ENCODE assay signal across 10 mouse cellular contexts in the genomic region with DNA sequence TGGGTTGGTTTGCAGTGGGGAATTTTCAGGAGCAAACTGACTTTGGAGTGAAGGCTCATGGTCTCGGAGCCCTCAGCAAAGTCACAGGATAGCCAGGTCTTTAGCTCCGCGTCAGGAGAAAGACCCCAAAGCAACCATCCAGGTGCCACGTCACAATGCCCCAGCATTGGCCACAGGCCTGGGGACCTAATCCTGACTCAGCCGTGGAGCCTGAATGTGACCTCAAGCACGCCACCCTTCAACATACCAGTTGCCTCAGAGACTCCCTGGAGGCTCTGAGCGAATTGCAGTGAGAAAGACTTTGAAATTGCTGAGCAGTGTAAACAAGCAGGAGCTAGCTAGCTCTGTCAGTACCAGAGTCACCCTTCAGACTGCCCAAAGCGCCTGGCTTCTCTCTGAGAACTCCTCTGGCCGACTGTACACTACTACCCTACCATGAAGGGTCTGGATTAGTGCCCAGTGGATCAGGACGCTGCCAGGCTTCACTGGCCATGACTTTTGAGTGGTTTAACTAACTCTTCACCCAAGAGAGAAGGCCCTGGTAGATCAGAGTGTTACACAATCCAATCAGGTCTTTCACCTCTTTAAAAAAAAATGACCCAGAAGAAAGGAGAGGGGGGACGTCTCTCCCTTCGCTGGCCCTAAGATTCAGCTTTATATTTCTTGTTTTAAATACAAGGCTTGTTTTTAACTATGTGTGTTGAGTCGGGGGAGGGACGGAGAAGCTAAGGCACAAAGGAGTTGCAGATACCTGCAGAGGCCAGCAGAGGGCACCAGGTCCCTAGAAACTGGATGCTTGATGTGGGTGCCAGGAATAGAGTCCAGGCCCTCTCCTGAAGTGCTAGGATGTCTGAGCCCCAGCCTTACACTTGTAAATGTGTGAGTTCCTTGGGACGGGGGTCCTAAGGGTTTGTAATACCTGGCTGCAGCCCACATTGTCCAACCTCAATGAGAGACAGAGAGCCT. TPM values are rescaled to one million over a fixed set of nuclear protein-coding genes. Genes with fewer than 3 reads are reported as not detected.
A peak's percentile ranks its signal among the peaks of the same experiment; 100 is the strongest.
DNase-seq lines count a peak whose midpoint lies in the region; ATAC-seq and TF ChIP-seq lines count a peak whose summit lies in the region.
"Had no signal": no experiment of that assay in that cellular context is flagged by ENCODE, and none has a peak within 500 bp of the region (broad histone marks: within the 10 kb centered on the region; RNA-seq: fewer than 3 reads in every experiment).

No protein-coding gene starts in this region.

- H3K4me1 ChIP-seq in heart, adult 2 months (ENCODE audit: control insufficient read depth, insufficient read depth, low read length) = no peaks in the 10 kb centered on the region
- H3K4me1 ChIP-seq in embryonic facial prominence, embryonic 15.5 days = peaks cover 9% of the 10 kb centered on the region; the same call in 1 of the 2 replicates
- H3K4me1 ChIP-seq: embryonic facial prominence, embryonic 12.5 days had no signal

- H3K4me2 ChIP-seq in embryonic facial prominence, embryonic 15.5 days (replicated peaks) = no peak overlapping the region
- H3K4me2 ChIP-seq: embryonic facial prominence, embryonic 12.5 days had no signal

- no peak for TF ChIP-seq POLR2A in heart, adult 2 months (IDR thresholded peaks at IDR 0.05; ENCODE audit: insufficient read depth, low read depth, low read length)

- TF ChIP-seq CTCF in heart, adult 2 months (IDR thresholded peaks at IDR 0.05) = peak; percentile 82

- 57% methylated on average over 15 of the region's 15 CpGs for WGBS in heart, adult 2 months
- WGBS in embryonic facial prominence, embryonic 15.5 days = 49% methylated on average over 15 of the region's 15 CpGs

- no peak for ATAC-seq in embryonic facial prominence, embryonic 15.5 days (ENCODE audit: insufficient number of reproducible peaks, low FRiP score, low TSS enrichment, low read depth)

- no peak overlapping the region for H3K4me3 ChIP-seq in heart, adult 2 months
- H3K4me3 ChIP-seq in embryonic facial prominence, embryonic 15.5 days (replicated peaks) = no peak overlapping the region
- H3K4me3 ChIP-seq: embryonic facial prominence, embryonic 12.5 days had no signal

- H3K36me3 ChIP-seq in heart, adult 2 months (ENCODE audit: control insufficient read depth, insufficient read depth, low read length) = no peaks in the 10 kb centered on the region
- H3K36me3 ChIP-seq in embryonic facial prominence, embryonic 15.5 days = no peaks in the 10 kb centered on the region
- H3K36me3 ChIP-seq: embryonic facial prominence, embryonic 12.5 days had no signal

- intact Hi-C loops in heart, adult 2 months (cut with DNase I) = loop anchor here (1.0 to 5.0 kb wide), 3 partner anchors 56 to 151 kb away; partner anchors contain the start of gene Grhl3
- intact Hi-C loops in heart, postnatal 25 days (cut with DNase I) = loop anchor here (1.0 to 5.0 kb wide), 2 partner anchors 56 to 151 kb away; partner anchors contain the start of gene Grhl3

- no peaks in the 10 kb centered on the region for H3K79me2 ChIP-seq in heart, adult 2 months (replicated peaks; ENCODE audit: control insufficient read depth, insufficient read depth, low read length)

- TF ChIP-seq EP300 in heart, adult 2 months (IDR thresholded peaks at IDR 0.05; ENCODE audit: insufficient read depth, low read depth, low read length) = peak; percentile 87

- DNase-seq in heart, adult 2 months = peak; percentile 49 to 72
- no peak for DNase-seq in heart, postnatal 25 days (ENCODE audit: low spot score)
- DNase-seq in B cell, adult 2 months = peak; percentile 77 to 80
- peak; percentile 57 for DNase-seq in adrenal gland, adult 8-10 months
- peak; percentile 75 for DNase-seq in kidney, postnatal 14 days
- DNase-seq in mesoderm, embryonic 11.5 days (ENCODE audit: low read depth, low spot score) = peak; percentile 67
- peak; percentile 67 for DNase-seq in thymus, postnatal 14 days

- H3K9me3 ChIP-seq in embryonic facial prominence, embryonic 15.5 days (replicated peaks) = no peaks in the 10 kb centered on the region
- H3K9me3 ChIP-seq: embryonic facial prominence, embryonic 12.5 days had no signal

- no peak overlapping the region for H3K9ac ChIP-seq in heart, adult 2 months (ENCODE audit: low read depth, low read length)
- no peak overlapping the region for H3K9ac ChIP-seq in embryonic facial prominence, embryonic 15.5 days
- H3K9ac ChIP-seq: embryonic facial prominence, embryonic 12.5 days had no signal

- H3K27me3 ChIP-seq in heart, adult 2 months (ENCODE audit: control insufficient read depth, insufficient read depth, low read length) = no peaks in the 10 kb centered on the region; the same call in 1 of the 2 replicates
- H3K27me3 ChIP-seq in embryonic facial prominence, embryonic 15.5 days = no peaks in the 10 kb centered on the region
- H3K27me3 ChIP-seq: embryonic facial prominence, embryonic 12.5 days had no signal

- no peak overlapping the region for H3K27ac ChIP-seq in heart, adult 2 months
- H3K27ac ChIP-seq in embryonic facial prominence, embryonic 15.5 days (replicated peaks) = 0 out of 2 replicates have a peak overlapping the region, but pooled peaks have one; percentile 12
- H3K27ac ChIP-seq: embryonic facial prominence, embryonic 12.5 days; macrophage had no signal

RNA-seq across cellular contexts. Expression of gene Nipal3, which starts 21.8 kb away (rescaled TPM):
- total RNA-seq in heart, adult 2 months (2021) = 10 to 100 TPM; 35.0 to 41.5 TPM
- 27.0 and 39.4 TPM in 2 replicates for polyA plus RNA-seq in heart, adult 2 months (2012; rRNA removed)
- total RNA-seq in heart, postnatal 25 days (2021) = 10 to 100 TPM; 36.4 to 44.5 TPM
- 10 to 100 TPM; 22.1 to 31.0 (median 26.2) TPM for total RNA-seq in adrenal gland, adult 8-10 months (2022)
- 2.5 and 2.9 TPM in 2 replicates for polyA plus RNA-seq in embryonic facial prominence, embryonic 15.5 days (2015; fragmentation: Nextera tagmentation; extraction: Ambion mirVana)

RNA-seq across cellular contexts. Expression of gene Stpg1, which starts 22.0 kb away (rescaled TPM):
- not detected for total RNA-seq in heart, adult 2 months (2021)
- polyA plus RNA-seq in heart, adult 2 months (2012; rRNA removed) = 0.12 and 0.25 TPM in 2 replicates
- not detected for total RNA-seq in heart, postnatal 25 days (2021)
- 1 to 10 TPM in 2 of 4 experiments, under 1 TPM in 2; 0.84 to 1.8 (median 1.1) TPM for total RNA-seq in adrenal gland, adult 8-10 months (2022)
- 0.87 and 1.9 TPM in 2 replicates for polyA plus RNA-seq in embryonic facial prominence, embryonic 15.5 days (2015; fragmentation: Nextera tagmentation; extraction: Ambion mirVana)

RNA-seq across cellular contexts. Expression of gene Grhl3, which starts 56.8 kb away (rescaled TPM):
- total RNA-seq in heart, adult 2 months (2021) = under 1 TPM; 0.08 to 0.14 TPM
- polyA plus RNA-seq in heart, adult 2 months (2012; rRNA removed) = 0.04 TPM in 1 of 2 replicates, not detected in the other
- under 1 TPM in 1 of 2 experiments, not detected in 1; 0.11 TPM for total RNA-seq in heart, postnatal 25 days (2021)
- under 1 TPM in 2 of 4 experiments, not detected in 2; 0.15 to 0.24 TPM for total RNA-seq in adrenal gland, adult 8-10 months (2022)
- polyA plus RNA-seq in embryonic facial prominence, embryonic 15.5 days (2015; fragmentation: Nextera tagmentation; extraction: Ambion mirVana) = 26.8 and 35.5 TPM in 2 replicates
- polyA plus RNA-seq: macrophage had no signal
